Mouse (Mus musculus): ENCODE measurements at regions not wholly inside any gene's neighbourhood (a gene's known extent, or its start where the extent isn't known, plus 50 kb on each side); places are given as distances from the start of the nearest gene placed in this dataset.

GRCm38 (mm10) chr9:73173589-73174247 is 60.5 kb downstream of the Rsl24d1 start:
- no peak for DNase-seq

- no peak for DNase-seq
Observed at GRCm38 (mm10) chr9:73176645-73177044, 63.4 kb downstream of the Rsl24d1 start.

- no peak for DNase-seq
Observed at GRCm38 (mm10) chr9:73183356-73183755, 70.1 kb downstream of the Rsl24d1 start.

GRCm38 (mm10) chr9:73184908-73185307 is 71.7 kb downstream of the Rsl24d1 start:
- DNase-seq: no peak

- no peak for DNase-seq
Observed at GRCm38 (mm10) chr9:73192271-73192785, 79.1 kb downstream of the Rsl24d1 start.

GRCm38 (mm10) chr9:73198261-73199085 is 85.2 kb downstream of the Rsl24d1 start:
- no peak for DNase-seq

- DNase-seq: peak; percentile 42
Observed at GRCm38 (mm10) chr9:73223111-73223510, 109.9 kb downstream of the Rsl24d1 start.

GRCm38 (mm10) chr9:73240188-73240587 is 127.0 kb downstream of the Rsl24d1 start:
- DNase-seq: no peak

GRCm38 (mm10) chr9:73242521-73243308 is 129.5 kb downstream of the Rsl24d1 start:
- DNase-seq: no peak

- no peak for DNase-seq
Observed at GRCm38 (mm10) chr9:73244177-73244576, 131.0 kb downstream of the Rsl24d1 start.

GRCm38 (mm10) chr9:73245524-73245923 is 132.3 kb downstream of the Rsl24d1 start:
- DNase-seq: no peak

GRCm38 (mm10) chr9:73258171-73258570 is 144.9 kb downstream of the Rsl24d1 start:
- no peak for DNase-seq

GRCm38 (mm10) chr9:73258640-73259039 is 145.4 kb downstream of the Rsl24d1 start:
- DNase-seq: no peak

- no peak for DNase-seq
Observed at GRCm38 (mm10) chr9:73262711-73263110, 149.5 kb downstream of the Rsl24d1 start.

- no peak for DNase-seq
Observed at GRCm38 (mm10) chr9:73270249-73270648, 157.0 kb downstream of the Rsl24d1 start.

GRCm38 (mm10) chr9:73272614-73273013 is 159.4 kb downstream of the Rsl24d1 start:
- DNase-seq: no peak

- no peak for DNase-seq
Observed at GRCm38 (mm10) chr9:73273681-73274080, 160.5 kb downstream of the Rsl24d1 start.

GRCm38 (mm10) chr9:73275671-73276070 is 162.4 kb downstream of the Rsl24d1 start:
- DNase-seq: no peak

GRCm38 (mm10) chr9:73295287-73295686 is 182.1 kb downstream of the Rsl24d1 start:
- no peak for DNase-seq

- DNase-seq: no peak
Observed at GRCm38 (mm10) chr9:73302156-73302918, 189.1 kb downstream of the Rsl24d1 start.

GRCm38 (mm10) chr9:73317048-73317447 is 203.8 kb downstream of the Rsl24d1 start:
- DNase-seq: no peak

GRCm38 (mm10) chr9:73319704-73320307 is 206.6 kb downstream of the Rsl24d1 start:
- no peak for DNase-seq
